Mouse (Mus musculus) heart, adult 8-10 months (tissue): ENCODE measurements at regions not wholly inside any gene's neighbourhood (a gene's known extent, or its start where the extent isn't known, plus 50 kb on each side); places are given as distances from the start of the nearest gene placed in this dataset.

Experiments used
- DNase-seq: peaks from one replicate; pipeline ENCODE4 v3.0.0; 2022; ENCODE audit warnings: low spot score

DNA sequence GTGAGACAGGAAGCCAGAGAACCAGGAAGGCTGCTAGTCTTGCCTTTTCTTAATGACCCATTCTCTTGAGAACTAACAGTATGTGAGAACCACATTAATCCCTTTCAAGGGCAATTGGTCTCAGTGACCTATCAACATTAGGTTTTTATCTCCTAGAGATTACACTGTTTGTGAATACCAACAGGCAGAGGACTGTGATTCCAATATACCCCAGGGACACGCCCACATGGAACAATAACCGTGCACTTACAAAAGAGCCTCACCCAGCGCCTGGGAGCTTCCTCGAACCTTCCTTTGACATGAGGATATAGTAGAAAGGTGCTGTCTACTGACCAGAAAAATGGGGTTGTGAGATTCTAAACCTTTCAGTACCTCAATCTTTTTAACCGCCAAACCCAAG lies 157.6 kb upstream of the Kif2a start:
- DNase-seq: no peak

DNA sequence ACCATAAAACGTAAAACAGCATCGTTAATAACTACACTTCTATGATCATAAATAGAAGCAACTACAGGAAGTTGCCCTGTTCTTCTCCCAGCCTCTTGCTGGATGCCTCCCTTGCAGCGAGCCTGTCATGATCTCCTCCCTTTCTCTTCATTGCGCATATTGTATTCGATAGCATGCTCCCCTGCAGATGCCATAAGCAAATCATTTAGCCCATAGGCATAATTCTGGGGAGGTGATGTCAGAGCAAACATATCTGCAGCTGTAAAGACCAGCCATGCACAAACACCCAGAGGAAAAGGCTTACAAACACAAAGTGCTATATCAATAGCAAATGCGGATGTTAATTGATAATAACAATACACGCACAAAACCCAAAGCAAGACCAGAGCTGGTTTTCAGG lies 155.7 kb upstream of the Kif2a start:
- no peak for DNase-seq

DNA sequence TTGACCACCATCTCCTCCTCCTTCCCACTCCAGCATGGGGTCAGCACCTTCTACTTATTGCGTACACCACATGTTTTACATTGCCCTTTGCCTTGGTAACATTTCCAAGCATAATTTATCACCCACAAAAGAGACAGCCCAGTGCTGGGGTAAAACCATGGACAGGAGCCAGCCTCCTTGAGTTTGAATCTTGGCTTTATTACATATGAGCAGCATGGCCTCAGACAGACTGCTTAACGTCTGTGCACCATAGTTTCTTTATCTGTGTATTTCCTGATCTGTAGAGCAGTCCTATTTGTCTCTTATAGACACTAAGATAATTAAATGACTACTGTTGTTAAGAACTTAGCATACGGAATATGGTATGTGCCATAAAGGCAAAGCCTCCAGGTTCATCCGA lies 154.0 kb upstream of the Kif2a start:
- DNase-seq: no peak

DNA sequence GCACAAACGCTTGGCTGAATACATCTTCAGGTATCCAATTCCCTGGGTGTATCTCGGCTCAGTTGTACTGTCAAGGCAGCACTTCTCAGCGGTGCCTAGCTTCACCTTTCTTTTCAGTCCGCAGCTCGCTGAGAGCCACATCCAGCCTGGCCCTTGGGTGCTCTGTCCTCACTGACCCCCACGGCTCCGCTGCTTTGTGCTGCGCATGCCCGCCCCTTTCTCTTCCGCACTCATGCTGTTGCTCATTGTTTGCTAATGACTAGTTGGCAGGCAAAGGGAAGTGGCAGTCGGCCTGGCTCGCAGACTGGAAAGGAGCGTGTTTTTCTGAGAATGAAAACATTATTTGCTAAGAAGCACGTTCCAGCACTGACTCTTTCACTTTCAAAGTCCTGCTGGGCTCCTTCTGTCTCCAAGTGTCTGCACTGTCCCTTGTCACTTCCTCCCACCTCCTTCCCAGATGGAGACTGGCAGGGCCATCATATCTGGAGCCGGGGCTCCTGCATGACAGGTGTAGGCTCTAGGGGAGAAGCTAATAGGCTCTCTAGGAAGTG lies 146.7 kb upstream of the Kif2a start:
- DNase-seq: peak; percentile 12

DNA sequence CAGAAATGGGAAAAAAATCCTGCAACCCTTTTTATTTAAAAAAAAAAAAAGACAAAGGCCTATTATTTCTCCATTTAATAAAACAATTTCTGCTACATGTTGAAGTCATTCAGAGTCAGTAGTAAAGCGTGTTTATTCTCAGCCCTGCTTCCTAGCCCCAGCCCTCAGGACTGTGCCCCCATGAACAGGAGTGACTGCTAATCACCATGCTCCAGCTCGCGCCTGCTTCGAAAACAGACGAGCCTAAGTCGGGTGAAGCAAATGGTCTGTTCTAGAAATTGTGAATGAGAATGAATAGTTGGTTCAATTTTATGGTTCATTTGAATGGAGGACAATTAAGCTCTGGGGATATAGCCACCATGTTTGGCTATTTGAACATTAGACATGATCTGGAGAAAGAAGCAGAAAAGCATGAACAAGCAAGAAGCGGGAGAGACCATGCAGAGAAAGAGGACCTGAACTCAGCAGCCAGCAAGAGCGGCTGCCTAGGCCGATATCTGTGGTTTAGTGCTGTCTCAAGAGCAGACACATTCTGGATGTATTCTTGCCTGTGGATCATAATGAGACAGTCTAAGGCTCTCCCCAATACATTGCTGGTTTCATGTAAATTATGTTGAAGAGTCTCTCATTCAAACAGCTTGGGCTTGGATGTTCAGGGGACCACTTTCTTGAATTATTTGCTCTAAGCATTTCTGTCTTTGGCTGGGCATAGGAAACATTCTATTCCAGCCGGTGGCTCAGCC lies 146.1 kb upstream of the Kif2a start:
- no peak for DNase-seq

DNA sequence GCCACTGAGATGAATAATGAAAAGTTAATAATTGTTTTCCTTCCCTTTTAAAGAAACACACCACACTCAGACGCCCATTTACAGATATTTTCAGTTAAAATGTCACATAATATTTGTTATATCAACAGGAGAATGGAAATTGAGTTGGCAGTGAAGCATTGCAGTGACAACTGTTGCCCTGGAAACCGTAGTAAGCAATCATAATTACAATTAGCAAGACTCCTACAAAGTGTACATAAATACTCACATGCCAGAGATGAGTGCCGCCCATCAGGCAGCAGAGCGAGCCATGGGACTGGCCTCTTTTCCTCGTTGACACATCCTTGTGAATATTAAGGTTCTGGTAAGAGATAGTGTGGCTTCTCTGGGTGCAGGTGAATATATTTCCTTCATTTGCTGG lies 129.6 kb upstream of the Kif2a start:
- no peak for DNase-seq

DNA sequence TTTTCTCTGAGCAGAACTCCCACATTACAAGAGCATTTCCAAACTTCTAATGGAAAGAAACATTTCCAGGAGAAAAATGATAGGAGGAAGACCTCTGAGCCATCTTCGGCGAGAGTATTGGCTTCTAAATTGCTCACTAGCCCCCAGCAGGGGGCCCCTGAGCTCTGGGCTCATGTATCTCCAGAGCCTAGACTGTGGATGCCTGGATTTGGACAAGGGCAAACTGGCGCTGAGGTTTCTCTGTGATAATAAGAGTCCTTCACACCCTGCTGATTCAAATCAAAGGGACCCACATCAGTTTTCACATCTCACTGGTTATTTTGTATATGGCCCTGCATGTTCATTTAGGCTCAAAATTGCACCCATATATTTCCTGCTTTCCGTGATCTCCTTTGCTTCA lies 119.3 kb upstream of the Kif2a start:
- no peak for DNase-seq

DNA sequence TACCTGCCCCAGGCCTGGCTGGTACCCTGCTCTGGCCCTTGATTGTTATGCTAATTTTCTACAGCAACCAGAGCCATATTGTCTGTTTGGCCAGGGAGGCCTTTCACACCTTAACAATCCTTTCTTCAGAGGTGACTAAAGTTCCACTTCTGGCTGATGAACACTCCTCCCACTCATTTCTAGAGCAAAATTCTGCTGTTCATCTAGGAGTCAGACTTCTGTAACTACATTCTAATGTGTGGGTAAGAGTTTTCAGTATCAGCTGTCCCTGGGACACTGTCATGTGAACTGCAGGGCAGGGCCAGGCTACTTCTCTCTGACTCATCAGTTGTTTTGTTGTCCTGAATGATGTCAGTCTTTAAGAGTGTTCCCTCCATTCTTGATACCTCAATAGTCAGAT lies 112.2 kb upstream of the Kif2a start:
- DNase-seq: no peak

DNA sequence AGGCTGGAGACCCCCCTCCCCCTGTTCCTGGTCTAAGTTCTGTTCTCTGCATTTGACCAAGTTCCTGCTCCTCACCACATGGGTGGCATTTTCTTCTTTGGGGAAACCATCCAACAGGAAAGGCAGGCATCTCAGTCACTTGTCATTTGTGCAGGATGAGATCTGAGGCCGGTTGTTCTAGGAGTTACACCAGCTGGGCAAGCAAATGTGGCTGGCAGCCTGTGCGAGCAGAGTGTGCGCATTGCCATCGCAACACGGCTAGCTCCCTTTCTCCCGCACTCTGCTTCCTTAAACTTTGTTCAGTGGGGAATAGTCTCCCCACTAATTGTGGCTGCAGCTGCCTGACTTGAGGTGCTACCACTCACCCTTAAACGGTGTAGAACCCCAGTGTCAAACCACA lies 104.7 kb upstream of the Kif2a start:
- DNase-seq: no peak

DNA sequence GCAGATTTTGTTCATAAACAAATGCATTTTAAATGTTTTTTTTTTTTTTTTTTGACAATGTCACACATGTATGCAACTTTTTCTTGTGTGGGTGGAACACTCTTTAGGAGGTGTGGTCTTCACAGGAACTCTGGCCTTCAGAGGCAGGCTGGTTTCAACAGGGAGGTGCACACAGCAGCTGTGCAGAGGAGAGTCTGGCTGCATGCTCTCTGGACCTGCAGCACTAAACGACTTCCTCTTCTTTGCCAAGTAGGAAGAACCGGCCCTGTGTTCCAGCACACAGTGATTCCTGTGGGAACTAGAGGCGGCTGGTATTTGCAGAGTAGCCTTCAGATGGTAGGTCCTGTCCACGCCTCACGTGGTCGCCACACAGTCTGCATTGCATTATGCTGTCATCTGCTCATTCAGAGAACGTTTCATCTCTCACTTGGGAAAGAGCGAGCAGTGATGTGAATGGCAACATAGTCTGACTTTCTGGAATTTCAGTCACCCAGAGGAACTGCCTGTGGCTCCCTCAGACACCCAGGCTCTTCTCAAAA lies 102.3 kb upstream of the Kif2a start:
- no peak for DNase-seq

DNA sequence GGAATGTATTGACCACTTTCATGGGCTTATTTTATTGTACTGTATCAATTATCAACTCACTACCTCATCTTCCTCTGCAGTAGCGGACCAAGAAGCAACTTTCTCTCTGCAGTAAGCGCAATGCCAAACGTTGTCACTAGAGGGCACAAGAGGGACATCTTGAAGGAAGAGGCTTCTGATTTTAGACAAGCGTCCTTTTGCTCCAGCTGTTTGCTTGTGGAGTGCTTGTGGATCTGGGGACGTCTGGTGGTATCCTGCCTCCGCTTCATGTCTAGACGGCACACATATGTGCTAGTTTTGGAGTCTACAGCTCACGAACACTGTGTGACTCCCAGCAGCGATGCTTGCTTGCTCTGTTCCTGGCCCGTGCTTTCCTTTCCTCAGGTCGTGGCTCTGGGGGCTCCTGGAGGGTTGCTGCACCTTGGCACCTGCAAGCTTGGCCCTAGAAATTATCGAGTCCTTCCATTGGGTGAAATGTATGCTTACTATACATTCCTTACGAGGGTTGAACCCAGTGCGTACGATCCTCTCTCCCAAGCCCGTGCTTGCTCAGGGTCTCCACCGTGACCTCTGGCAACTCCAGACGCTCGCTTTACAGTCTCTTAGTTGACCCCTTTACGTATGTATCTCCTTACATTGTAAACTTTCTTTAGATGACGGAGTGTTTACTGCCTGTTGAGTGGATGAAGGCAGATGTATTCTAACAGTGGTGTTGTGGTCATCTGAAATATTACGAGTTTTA lies 92.2 kb upstream of the Kif2a start:
- peak; percentile 77 for DNase-seq

DNA sequence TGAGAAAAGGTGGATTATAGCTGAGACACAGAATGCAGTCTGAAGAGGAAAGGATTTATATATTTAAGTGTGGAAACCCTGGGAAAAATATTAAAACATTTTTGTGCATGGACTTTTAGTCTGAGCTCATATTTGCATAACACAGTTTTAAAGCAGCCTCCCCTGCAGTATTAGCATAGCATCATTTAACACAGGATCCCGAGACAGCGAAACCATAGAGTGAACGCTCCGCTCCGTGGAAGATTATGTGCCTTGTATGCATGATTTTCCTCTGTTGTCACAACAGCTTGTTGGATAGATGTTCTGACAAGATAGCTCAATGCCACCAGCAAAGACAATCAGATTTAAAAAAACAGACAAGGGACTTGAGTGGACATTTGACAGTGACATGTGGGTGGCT lies 86.1 kb upstream of the Kif2a start:
- DNase-seq: no peak

DNA sequence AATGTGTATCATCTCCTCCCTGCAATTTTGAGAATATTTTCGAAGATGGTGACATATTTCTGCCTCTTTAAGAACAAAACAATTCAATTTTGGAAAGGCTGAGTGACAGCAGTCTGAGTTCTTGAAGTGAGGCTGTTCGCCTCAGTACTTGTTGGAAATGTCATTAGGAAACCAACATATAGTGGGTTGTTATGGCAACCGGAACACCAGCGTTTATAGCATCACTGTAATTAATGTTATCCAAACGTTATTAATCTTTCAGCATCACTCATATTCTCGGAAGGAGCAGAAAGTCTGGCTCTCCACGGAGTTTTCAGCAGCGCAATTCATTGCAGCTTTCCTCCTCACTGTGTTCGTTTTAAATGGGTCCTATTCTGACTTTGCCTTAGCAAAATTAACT lies 85.6 kb upstream of the Kif2a start:
- no peak for DNase-seq

DNA sequence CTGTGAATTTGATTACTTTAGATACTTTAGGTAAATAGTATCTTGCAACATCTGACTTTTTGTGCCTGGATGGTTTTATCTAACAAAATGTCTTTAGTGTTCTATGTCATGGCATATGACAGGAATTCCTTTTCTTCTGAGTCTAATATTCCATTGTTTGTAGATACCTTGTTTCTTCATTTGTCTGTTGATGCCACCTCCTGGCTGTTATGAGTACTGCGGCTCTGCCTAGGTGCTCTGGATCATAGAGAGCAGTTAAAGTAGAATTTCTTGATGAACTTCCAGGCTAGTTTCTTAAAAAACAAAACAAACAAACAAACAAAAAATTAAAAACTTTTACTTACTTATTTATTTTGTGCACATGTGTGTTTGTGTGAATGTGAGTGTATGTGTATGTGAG lies 83.6 kb upstream of the Kif2a start:
- DNase-seq: no peak

DNA sequence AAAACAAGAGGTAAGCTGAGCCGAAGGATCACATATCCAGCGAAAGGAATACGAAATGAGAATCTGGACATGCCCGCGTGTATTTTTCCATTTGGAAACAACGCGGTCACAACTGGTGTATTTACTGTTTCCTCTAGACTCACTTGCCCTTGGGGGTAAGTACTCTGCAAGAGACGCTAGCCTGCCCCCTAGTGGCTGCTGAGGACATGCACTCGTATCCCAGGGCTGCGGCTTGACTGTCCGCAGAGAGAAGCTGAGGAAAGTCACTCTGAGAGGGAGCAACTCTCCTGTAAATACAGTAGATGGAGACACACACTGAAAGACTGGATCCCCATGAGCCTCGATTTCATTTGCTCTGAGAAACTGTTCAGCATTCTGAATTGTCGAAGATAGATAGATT lies 79.7 kb upstream of the Kif2a start:
- DNase-seq: peak; percentile 81

DNA sequence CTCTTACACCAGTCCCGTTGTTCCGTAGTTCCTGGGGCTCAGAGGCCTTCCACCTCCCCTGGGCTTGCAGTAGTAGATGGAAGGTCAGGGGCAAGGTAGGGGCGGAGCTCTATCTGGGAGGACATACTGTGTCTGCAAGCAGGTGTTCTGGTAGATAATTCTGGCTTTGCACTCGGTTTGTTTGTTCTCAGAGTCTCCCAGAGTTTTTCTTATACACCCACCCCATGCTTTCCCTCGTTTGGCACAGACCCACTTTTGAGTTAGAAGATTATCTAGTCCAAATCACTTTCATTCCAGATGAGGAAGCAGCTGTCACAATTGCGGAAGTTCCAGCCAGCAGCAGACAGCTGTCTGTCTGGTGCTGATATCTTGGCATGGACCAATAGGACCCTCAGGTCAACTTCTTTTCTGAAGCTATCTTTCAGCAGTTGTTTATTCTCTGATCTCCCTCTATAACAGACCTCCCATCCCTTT lies 79.0 kb upstream of the Kif2a start:
- DNase-seq: peak; percentile 21

DNA sequence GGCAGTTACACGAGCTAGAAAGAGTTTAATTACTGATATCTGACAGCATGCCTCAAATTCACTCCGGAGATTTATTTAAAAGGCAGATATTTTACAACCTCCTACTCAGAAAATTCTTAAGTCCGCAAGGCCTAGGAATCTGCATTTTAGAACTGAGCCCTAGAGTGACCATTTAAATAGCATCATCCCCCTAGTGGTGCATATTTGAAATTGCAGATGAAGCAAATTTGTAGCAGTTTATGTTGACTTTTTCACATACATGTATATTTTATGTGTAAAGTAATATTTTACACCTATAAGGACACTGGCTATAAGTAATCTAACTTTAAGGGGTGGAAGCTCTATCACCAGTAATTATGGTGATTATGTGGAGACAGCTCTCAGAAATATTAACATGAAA lies 78.2 kb upstream of the Kif2a start:
- DNase-seq: no peak

DNA sequence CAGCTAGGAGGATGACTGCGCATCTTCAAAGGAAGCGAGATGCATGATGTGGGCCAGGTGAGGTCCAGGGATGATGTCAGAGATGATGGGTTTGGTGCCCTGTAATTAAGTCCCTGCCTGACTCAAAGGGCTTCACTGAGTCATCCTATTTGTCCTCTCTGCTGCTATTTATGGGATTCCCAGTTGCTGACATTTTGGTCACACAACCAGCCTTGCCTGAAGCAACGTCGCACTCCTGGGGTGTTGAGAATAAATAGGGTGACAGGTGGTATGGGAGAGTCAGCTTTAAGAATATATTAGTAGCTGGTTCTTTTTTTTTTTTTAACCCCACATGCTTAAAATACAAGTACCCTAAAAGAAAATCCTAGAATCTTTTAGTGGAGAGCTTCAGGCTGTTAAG lies 75.1 kb upstream of the Kif2a start:
- DNase-seq: no peak

DNA sequence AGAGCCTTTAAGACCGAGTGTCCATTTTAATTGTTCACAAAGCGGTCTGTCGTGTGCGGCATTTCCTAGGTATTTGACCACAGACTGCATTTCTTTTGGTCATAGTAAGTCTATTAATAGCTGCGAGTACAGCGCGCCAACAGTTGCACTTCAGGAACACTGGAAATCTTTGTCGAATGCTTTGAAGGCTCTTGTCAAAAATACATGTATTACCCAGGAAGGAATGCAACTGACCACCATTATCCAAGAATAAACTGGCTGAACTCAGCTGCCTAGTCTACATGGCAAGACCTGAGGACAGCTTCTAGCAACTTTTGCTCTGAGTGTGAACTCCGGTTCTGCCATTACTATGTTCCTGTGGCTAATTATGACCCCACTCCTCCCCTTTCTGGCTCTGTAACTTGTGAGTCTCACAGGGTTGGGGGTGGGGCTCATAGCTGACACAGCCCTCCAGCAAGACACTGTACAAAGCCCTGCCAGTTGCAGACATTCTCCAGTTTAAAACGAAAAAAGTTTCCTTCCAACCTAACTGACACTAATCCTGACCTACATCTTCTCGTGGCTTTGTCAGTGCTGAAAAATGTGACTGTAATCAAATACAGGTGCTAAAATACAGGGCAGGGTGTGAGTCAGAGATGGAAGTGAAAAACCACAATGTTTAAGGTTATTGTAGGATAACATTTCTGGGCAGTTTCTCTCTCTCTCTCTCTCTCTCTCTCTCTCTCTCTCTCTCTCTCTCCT lies 73.2 kb upstream of the Kif2a start:
- no peak for DNase-seq

DNA sequence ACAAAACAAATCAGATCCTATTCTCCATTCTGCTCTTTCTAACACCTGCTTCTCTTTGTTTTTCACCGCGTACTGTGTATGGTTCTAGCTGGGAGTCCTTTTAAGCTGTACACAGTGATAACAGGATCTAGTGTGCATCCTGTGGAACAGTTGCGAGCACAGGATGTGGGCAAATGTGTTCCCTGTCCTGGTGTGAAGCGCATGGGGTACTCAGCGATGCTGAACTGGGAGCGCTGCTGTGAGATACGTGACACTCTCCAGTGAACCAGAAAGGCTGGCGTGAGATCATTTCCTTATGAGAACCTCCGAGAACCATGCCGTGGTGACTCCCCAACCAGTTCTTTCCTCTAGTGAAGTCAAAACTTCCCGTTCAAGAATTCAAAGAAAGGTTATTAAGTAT lies 72.6 kb upstream of the Kif2a start:
- no peak for DNase-seq

DNA sequence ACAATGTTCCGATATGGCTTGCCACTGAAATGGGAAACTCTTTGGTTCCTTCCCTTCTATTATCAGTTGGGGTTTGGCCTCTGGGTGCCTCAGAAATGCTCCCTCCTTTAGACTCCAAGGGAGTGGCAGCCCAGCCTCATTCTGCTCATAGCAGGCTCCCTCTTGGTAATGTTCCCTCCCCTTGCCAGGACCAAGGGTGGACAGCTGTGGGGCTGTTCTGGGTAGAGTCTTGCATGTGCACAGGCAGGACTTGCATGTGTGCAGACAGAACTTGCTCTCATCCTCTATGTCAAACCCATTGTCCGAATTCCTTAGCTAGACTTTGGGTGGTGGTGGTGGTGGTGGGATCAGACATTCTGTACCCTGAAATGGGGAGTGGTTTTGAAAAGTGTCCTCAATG lies 71.8 kb upstream of the Kif2a start:
- no peak for DNase-seq

DNA sequence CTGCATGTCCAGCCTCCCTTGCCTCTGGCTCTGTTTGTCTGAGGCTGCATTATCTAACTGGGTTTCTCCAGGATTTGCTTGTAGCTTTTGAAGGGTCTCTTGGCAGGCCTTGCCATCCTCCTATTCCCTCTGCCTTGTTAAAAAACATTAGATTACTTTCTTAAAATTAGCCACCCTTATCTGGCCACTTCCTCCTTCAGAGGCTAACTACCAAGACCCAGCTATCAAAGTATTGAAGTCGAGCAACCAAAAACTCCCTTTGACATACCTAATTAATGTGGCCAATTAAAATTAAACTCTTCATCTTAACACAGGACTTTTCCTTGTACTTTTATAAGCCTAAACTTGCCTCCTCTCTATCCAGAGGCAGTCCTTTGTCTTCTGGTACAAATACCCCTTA lies 66.3 kb upstream of the Kif2a start:
- no peak for DNase-seq
